9 mouse cellular contexts compared by ENCODE assay signal in genomic region chr2:151038811-151039222, GRCm38 (mm10). TPM values are rescaled to one million over a fixed set of nuclear protein-coding genes. Genes with fewer than 3 reads are reported as not detected.
DNase-seq lines count a peak whose midpoint lies in the region; ATAC-seq lines count a peak whose summit lies in the region.
"Had no signal": no experiment of that assay in that cellular context is flagged by ENCODE, and none has a peak within 500 bp of the region (broad histone marks: within the 10 kb centered on the region; RNA-seq: fewer than 3 reads in every experiment).

No protein-coding gene starts in this region.

- ATAC-seq in hematopoietic stem cell, adult 5-6 weeks (replicated peaks in 1 of 2; ENCODE audit: insufficient read depth in 1 of 2, low FRiP score in 2 of 2, low TSS enrichment in 1 of 2, low read depth in 1 of 2, poor library complexity in 2 of 2, severe bottlenecking in 2 of 2), result peak; percentile 58

- DNase-seq in retina, adult 2 months (ENCODE audit: low read depth, low spot score), result peak; percentile 22
- DNase-seq in retina, embryonic 14.5 days (ENCODE audit: low spot score), result no peak
- DNase-seq in c-Kit-negative CD71-positive TER-119-positive erythroid progenitor cells, embryonic 14.5 days (ENCODE audit: low read depth, low spot score), result peak; percentile 27
- peak; percentile 44 for DNase-seq in lung, postnatal 36 days
- DNase-seq in right cerebral cortex, postnatal 10 days (ENCODE audit: low spot score in 2 of 2), result no peak
- DNase-seq in urinary bladder, postnatal 10 days (ENCODE audit: low spot score), result no peak
- DNase-seq in thymus, postnatal 4 days, result no peak

RNA-seq across cellular contexts. Expression of gene Ninl, which starts 0.4 kb away (rescaled TPM):
- 1.7 and 7.1 TPM in 2 replicates for total RNA-seq in hematopoietic stem cell, adult 5-6 weeks (2017)

RNA-seq across cellular contexts. Expression of gene Nanp, which starts 0.4 kb away (rescaled TPM):
- total RNA-seq in hematopoietic stem cell, adult 5-6 weeks (2017), result 17.9 and 18.4 TPM in 2 replicates

RNA-seq across cellular contexts. Expression of gene Gm14151, which starts 53.3 kb away (rescaled TPM):
- not detected in 2 replicates for total RNA-seq in hematopoietic stem cell, adult 5-6 weeks (2017)
- total RNA-seq: left cerebral cortex, postnatal 14 days had no signal

RNA-seq across cellular contexts. Expression of gene Gm14147, which starts 59.2 kb away (rescaled TPM):
- not detected in 2 replicates for total RNA-seq in hematopoietic stem cell, adult 5-6 weeks (2017)
- total RNA-seq: left cerebral cortex, postnatal 14 days had no signal

Comparison
In these comparisons a context has a peak if more than half of its experiments do, and no peak if none do; other contexts are left out.
1. DNase-seq: peak in retina, adult 2 months (single experiment), c-Kit-negative CD71-positive TER-119-positive erythroid progenitor cells, embryonic 14.5 days (single experiment) and lung, postnatal 36 days (single experiment); none in retina, embryonic 14.5 days (single experiment), right cerebral cortex, postnatal 10 days (0 of 2), urinary bladder, postnatal 10 days (single experiment) and thymus, postnatal 4 days (single experiment).